Mouse (Mus musculus) olfactory bulb, adult 2 months (tissue): ENCODE measurements around the gene Nsd2. TPM values are rescaled to one million over a fixed set of nuclear protein-coding genes. Genes with fewer than 3 reads are reported as not detected.

Experiments
- H3K27ac ChIP-seq: fragments of 200-500 bp; 2 replicates; pipeline ENCODE4 v1.5.1; 2012; ENCODE audit warnings: low read depth, low read length; ENCODE audit not compliant: insufficient read depth
- H3K4me1 ChIP-seq: fragments of 200-500 bp; 2 replicates; pipeline ENCODE4 v1.6.1; 2012; ENCODE audit warnings: low read length; ENCODE audit not compliant: control insufficient read depth, insufficient read depth
- H3K4me3 ChIP-seq: fragments of 200-500 bp; 2 replicates; pipeline ENCODE4 v1.5.1; 2012; ENCODE audit warnings: mild to moderate bottlenecking, low read depth, low read length, moderate library complexity; ENCODE audit not compliant: insufficient read depth
- CTCF ChIP-seq: fragments of 200-500 bp; IDR thresholded peaks from 2 replicates; pipeline ENCODE4 v1.5.1; 2012; ENCODE audit warnings: low read depth, mild to moderate bottlenecking, low read length, moderate library complexity; ENCODE audit not compliant: insufficient read depth
- POLR2A ChIP-seq: fragments of 200-500 bp; IDR thresholded peaks from 2 replicates; pipeline ENCODE4 v1.6.1; 2012; ENCODE audit warnings: mild to moderate bottlenecking, low read depth, low read length, moderate library complexity; ENCODE audit not compliant: insufficient read depth
- whole genome bisulfite sequencing: fragments of 180-500 bp; shearing (Covaris S2); methylation state at CpG from one replicate; pipeline ENCODE4 v1.1.7; 2018; 5-methylcytosine and 5-hydroxymethylcytosine counted together
- polyA plus RNA-seq: library from polyadenylated mRNA; stranded (reverse); fragments of >200 nt; gene quantifications from 2 replicates; pipeline ENCODE4 v1.2.4, GENCODE M21; 2012; ENCODE audit warnings: low replicate concordance; ENCODE audit not compliant: missing spikeins, insufficient read depth, insufficient read length

Gene Nsd2
- polyA plus RNA-seq, 1 experiment: 366 TPM

DNA sequence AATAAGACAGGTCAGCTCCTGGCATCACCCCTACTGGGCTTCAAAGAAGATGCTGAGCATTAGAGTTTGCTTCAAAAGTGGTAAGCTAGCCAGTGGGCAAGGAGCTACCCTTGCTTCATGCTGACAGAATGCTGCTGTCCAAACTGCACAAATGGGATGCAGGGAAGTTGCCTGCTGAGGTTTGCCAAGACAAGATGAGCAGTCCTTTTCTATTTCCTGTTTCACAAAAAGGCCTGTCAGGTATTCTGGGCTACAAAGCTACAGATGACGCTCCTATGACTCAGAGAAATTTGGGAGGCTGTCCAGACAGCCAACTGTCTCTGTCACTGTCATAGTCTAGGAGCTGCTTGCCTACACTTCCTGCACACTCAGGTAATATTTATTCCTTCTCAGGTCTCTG, 98.9 kb downstream of the Nsd2 start:
- Histone ChIP-seq H3K27ac (no peak overlapping the region), H3K4me3 (no peak overlapping the region), H3K4me1 (peaks cover 11% of the 10 kb centered on the region)
- no peak for TF ChIP-seq POLR2A
- no peak for TF ChIP-seq CTCF
- WGBS: 70% methylated on average over 1 of the region's 1 CpGs

- H3K4me1 ChIP-seq: peaks cover 11% of the 10 kb centered on the region
- 95% methylated on average over 2 of the region's 2 CpGs for WGBS
- H3K4me3 ChIP-seq: no peak overlapping the region
- H3K27ac ChIP-seq: no peak overlapping the region
- TF ChIP-seq CTCF: no peak
- TF ChIP-seq POLR2A: no peak
Observed at GRCm38 (mm10) chr5:33920037-33920436, 99.5 kb downstream of the Nsd2 start.

DNA sequence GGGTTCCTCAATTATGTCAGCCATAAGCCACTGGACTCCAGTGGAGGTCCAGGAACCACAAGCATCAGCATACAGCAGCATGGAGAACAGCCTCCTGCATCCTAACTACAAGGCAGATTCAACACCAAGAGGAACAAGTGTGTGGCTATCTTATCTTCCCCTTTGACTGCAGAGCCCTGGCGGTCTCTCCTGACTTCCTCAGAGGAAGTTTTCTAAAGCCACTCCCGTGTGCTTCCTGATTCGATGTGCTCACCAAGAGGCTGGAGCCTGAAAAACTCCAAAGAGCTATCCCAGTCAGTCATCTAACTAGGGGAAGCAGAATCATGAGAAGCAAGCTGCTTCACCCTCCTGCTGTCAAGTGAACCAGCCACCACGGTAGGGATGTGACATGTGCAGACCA, 100.4 kb downstream of the Nsd2 start:
- peaks cover 11% of the 10 kb centered on the region for H3K4me1 ChIP-seq
- WGBS: 80% methylated on average over 4 of the region's 4 CpGs
- TF ChIP-seq CTCF: no peak
- TF ChIP-seq POLR2A: no peak
- no peak overlapping the region for H3K27ac ChIP-seq
- H3K4me3 ChIP-seq: no peak overlapping the region

- Histone ChIP-seq H3K4me1 (peaks cover 11% of the 10 kb centered on the region), H3K4me3 (no peak overlapping the region), H3K27ac (no peak overlapping the region)
- TF ChIP-seq CTCF: no peak
- TF ChIP-seq POLR2A: no peak
- WGBS: 75% methylated on average over 7 of the region's 7 CpGs
Observed at GRCm38 (mm10) chr5:33921486-33922235, 101.1 kb downstream of the Nsd2 start.

DNA sequence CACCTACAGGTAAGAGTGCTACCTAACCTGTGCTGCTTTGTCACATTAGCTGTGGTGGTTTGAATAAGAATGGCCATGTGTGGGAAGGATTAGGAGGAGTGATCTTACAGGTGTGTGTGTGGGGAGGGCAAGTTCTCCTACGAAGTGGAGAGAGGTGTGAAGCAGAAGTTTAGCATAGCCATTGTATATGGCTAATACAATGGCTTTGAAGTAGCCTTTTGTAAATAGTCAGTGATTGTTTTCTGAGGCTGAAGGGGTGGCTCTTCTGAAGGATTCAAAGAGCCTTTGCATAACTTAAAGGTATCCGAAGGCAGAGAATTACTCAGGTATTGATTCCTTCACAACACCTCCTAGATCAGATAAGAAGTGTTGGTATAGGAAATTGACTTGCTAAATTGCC, 102.0 kb downstream of the Nsd2 start:
- WGBS: 25% methylated on average over 2 of the region's 2 CpGs
- Histone ChIP-seq H3K4me1 (peaks cover 11% of the 10 kb centered on the region), H3K27ac (peak overlapping the region; percentile 25; the same call in 1 of the 2 replicates), H3K4me3 (no peak overlapping the region)
- TF ChIP-seq CTCF: no peak
- no peak for TF ChIP-seq POLR2A

DNA sequence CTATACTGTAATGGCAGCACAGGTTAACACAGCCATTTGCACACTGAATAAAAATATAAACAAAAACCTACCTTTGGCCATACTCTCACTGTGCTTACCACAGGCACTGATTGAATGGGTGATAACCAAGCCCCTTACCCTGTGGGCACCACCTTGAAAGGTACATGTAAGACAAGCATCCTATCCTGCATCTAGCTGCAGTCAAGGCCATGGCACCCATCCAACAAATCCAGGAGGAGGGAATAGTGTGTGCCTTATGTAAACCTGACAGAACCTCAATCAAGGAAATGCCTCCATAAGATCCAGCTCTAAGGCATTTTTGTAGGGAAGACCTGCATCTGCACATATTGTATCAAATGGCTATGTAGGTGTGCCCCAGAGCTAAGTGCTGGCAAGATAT, 105.6 kb downstream of the Nsd2 start:
- Histone ChIP-seq H3K27ac (no peak overlapping the region), H3K4me1 (peaks cover 11% of the 10 kb centered on the region), H3K4me3 (no peak overlapping the region)
- TF ChIP-seq CTCF (no peak), POLR2A (no peak)

- WGBS: 63% methylated on average over 2 of the region's 2 CpGs
- no peak overlapping the region for H3K27ac ChIP-seq
- no peak for TF ChIP-seq POLR2A
- no peak for TF ChIP-seq CTCF
- no peak overlapping the region for H3K4me3 ChIP-seq
- H3K4me1 ChIP-seq: no peaks in the 10 kb centered on the region
Observed at GRCm38 (mm10) chr5:33932413-33932812, 111.9 kb downstream of the Nsd2 start.

DNA sequence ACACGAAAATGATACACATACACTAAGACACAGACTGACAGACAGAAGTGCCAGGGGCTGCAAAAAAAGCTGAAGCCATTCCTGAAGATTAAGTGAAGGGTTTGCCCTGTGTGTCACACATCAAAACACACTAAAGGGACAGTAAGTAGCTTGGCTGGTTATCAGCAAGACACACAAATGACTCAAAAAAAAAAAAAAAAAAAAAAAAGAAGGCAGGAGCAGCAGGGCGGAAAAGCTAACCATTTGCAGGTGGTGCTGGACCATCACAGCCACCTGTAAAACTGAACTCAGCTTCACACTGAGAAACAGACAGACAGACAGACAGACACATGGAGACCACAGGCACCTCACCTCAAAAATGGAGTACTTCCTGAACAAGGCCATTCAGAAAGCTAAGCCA, 113.6 kb downstream of the Nsd2 start:
- WGBS: 88% methylated on average over 2 of the region's 2 CpGs
- no peak for TF ChIP-seq POLR2A
- no peak for TF ChIP-seq CTCF

GRCm38 (mm10) chr5:33934877-33935276, 114.4 kb downstream of the Nsd2 start:
- TF ChIP-seq CTCF: no peak
- TF ChIP-seq POLR2A: no peak
- H3K4me3 ChIP-seq: no peak overlapping the region
- H3K4me1 ChIP-seq: no peaks in the 10 kb centered on the region
- WGBS: 65% methylated on average over 7 of the region's 7 CpGs
- no peak overlapping the region for H3K27ac ChIP-seq

More for the DNA sequence above, 113.6 kb downstream of the Nsd2 start:
- no peaks in the 10 kb centered on the region for H3K4me1 ChIP-seq
- H3K27ac ChIP-seq: no peak overlapping the region
- H3K4me3 ChIP-seq: no peak overlapping the region
